Mouse (Mus musculus): ENCODE data around the gene Slc34a3. TPM values are rescaled to one million over a fixed set of nuclear protein-coding genes. Genes with fewer than 3 reads are reported as not detected.

The Slc34a3 gene
- polyA plus RNA-seq, 1 experiment from 2014 or later = not detected

DNA sequence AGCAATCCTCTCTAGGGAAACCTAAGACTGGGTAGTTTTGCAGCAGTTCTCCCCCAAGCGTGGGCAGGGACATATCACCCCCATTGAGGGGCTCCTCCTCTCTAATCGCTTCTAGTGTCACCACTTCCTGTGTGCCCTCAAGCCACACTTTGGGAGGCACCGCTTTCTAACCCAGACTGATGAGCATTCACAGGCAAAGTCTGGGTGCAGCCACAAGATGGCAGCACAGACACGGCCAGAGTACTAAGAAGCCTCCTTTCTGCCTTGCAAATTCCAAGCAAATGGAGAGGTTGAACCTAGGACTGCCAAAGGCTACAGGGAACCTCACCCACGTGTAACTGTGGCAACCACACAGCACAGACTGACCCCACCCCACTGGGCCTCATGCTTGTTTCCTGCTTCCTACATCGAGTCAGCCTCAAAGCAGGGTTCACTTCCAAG is 40.8 kb downstream of the Slc34a3 start:
- Histone ChIP-seq H3K9me3 (no peaks in the 10 kb centered on the region), H3K36me3 (no peaks in the 10 kb centered on the region; the same call in 1 of the 2 replicates), H3K27me3 (ENCODE audit: insufficient read depth, poor library complexity, severe bottlenecking) (peaks cover 32% of the 10 kb centered on the region), H3K27ac (no peak overlapping the region), H3K4me3 (no peak overlapping the region; the same call in 1 of the 2 replicates), H3K4me1 (peaks cover 48% of the 10 kb centered on the region)
- 3% methylated on average over 6 of the region's 6 CpGs for WGBS
- peak; percentile 91 for DNase-seq (ENCODE audit: low spot score)

DNA sequence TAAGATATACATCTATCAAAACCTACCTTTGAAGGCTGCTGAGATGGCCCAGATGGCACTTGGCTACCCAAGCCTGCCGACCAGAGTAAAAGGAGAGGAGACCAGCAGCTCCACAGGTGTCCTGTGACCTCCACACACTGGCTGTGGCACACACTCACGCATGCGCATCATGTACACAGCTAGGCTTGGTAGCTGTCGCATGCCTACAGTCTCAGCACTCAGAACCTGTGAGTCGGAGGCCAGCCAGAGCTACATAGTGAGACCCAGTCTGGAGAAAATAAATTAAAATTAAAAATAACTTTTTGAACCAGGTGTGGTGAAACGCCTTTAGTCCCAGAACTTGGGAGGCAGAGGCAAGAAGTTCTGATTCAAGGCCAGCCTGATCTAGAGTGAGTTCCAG is 46.3 kb downstream of the Slc34a3 start:
- Histone ChIP-seq H3K36me3 (no peaks in the 10 kb centered on the region), H3K27me3 (ENCODE audit: insufficient read depth, poor library complexity, severe bottlenecking) (peaks cover 39% of the 10 kb centered on the region), H3K9me3 (no peaks in the 10 kb centered on the region), H3K4me1 (peaks cover 12% of the 10 kb centered on the region), H3K4me3 (no peak overlapping the region), H3K27ac (no peak overlapping the region)
- 79% methylated on average over 6 of the region's 6 CpGs for WGBS
- no peak for DNase-seq (ENCODE audit: low spot score)

GRCm38 (mm10) chr2:25186575-25186930 is 47.6 kb downstream of the Slc34a3 start:
- H3K9me3 ChIP-seq = no peaks in the 10 kb centered on the region
- H3K4me1 ChIP-seq = peaks cover 19% of the 10 kb centered on the region
- peak overlapping the region; percentile 83; the same call in 1 of the 2 replicates for H3K27ac ChIP-seq
- DNase-seq (ENCODE audit: low spot score) = no peak
- peaks cover 45% of the 10 kb centered on the region for H3K27me3 ChIP-seq (ENCODE audit: insufficient read depth, poor library complexity, severe bottlenecking)
- H3K4me3 ChIP-seq = peak overlapping the region; percentile 70
- 29% methylated on average over 5 of the region's 5 CpGs for WGBS
- no peaks in the 10 kb centered on the region for H3K36me3 ChIP-seq

- WGBS = under 1% methylated on average over 64 of the region's 64 CpGs
- no peaks in the 10 kb centered on the region for H3K36me3 ChIP-seq
- H3K27me3 ChIP-seq (ENCODE audit: insufficient read depth, poor library complexity, severe bottlenecking) = peaks cover 51% of the 10 kb centered on the region
- peak; percentile 87 for DNase-seq (ENCODE audit: low spot score)
- H3K27ac ChIP-seq = peak overlapping the region; percentile 83
- peak overlapping the region; percentile 70 for H3K4me3 ChIP-seq
- H3K4me1 ChIP-seq = peaks cover 25% of the 10 kb centered on the region
- no peaks in the 10 kb centered on the region for H3K9me3 ChIP-seq
Observed at GRCm38 (mm10) chr2:25185625-25186574, 48.3 kb downstream of the Slc34a3 start.

- WGBS = 91% methylated on average over 7 of the region's 7 CpGs
Observed at GRCm38 (mm10) chr2:25184496-25184895, 49.7 kb downstream of the Slc34a3 start.

DNA sequence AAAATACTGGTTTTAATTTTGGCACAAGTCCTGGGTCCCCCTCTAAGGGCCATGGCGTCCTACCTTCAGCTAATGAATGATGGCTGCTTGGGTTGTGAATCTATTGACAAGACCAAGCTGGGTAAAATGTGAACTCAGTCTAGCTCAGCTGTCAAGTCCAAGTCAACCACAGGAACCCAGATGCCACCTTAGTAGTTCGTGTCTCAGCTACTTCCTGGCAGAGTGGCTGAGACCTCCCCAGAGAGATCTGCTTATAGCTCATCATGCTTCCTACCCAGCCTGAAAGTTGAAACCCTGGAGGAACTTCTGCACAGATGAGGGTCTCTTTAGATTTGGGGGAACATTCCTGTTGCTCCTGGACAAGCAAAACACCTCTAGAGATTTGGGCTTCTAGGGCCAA is 50.8 kb downstream of the Slc34a3 start:
- Histone ChIP-seq H3K27me3 (ENCODE audit: insufficient read depth, poor library complexity, severe bottlenecking) (peaks cover 73% of the 10 kb centered on the region), H3K36me3 (no peaks in the 10 kb centered on the region), H3K4me1 (peaks cover 38% of the 10 kb centered on the region), H3K9me3 (no peaks in the 10 kb centered on the region), H3K27ac (no peak overlapping the region), H3K4me3 (no peak overlapping the region)
- WGBS = 73% methylated on average over 2 of the region's 2 CpGs
- no peak for DNase-seq (ENCODE audit: low spot score)

More at GRCm38 (mm10) chr2:25184496-25184895, 49.7 kb downstream of the Slc34a3 start:
- Histone ChIP-seq H3K27me3 (ENCODE audit: insufficient read depth, poor library complexity, severe bottlenecking) (peaks cover 61% of the 10 kb centered on the region), H3K4me1 (peaks cover 32% of the 10 kb centered on the region), H3K4me3 (no peak overlapping the region), H3K27ac (no peak overlapping the region), H3K9me3 (no peaks in the 10 kb centered on the region), H3K36me3 (no peaks in the 10 kb centered on the region)
- no peak for DNase-seq (ENCODE audit: low spot score)

DNA sequence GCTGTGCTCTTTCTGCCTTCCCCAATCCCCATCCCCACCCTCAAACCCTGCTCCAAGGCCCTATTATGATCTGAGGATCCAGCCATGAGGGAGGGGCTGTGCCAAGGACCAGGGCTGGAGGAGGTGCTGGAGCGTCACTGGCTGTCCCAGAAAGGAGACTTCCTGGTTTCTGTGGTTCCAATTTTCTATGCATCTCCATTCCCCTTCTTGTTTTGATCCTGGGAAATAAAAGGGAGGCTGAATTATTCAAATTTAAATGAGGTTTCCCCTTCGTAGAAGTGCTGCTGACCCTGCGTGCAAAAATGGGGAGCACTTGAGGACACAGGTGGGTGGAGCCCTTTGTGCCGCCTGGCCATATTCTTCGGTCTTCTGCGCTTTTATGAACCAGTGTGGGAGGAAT is 51.5 kb downstream of the Slc34a3 start:
- peak overlapping the region; percentile 73; the same call in 1 of the 2 replicates for H3K4me3 ChIP-seq
- no peaks in the 10 kb centered on the region for H3K36me3 ChIP-seq
- no peak overlapping the region for H3K27ac ChIP-seq
- H3K9me3 ChIP-seq = no peaks in the 10 kb centered on the region
- H3K27me3 ChIP-seq (ENCODE audit: insufficient read depth, poor library complexity, severe bottlenecking) = peaks cover 79% of the 10 kb centered on the region
- WGBS = 25% methylated on average over 6 of the region's 6 CpGs
- peaks cover 45% of the 10 kb centered on the region for H3K4me1 ChIP-seq
- no peak for DNase-seq (ENCODE audit: low spot score)

DNA sequence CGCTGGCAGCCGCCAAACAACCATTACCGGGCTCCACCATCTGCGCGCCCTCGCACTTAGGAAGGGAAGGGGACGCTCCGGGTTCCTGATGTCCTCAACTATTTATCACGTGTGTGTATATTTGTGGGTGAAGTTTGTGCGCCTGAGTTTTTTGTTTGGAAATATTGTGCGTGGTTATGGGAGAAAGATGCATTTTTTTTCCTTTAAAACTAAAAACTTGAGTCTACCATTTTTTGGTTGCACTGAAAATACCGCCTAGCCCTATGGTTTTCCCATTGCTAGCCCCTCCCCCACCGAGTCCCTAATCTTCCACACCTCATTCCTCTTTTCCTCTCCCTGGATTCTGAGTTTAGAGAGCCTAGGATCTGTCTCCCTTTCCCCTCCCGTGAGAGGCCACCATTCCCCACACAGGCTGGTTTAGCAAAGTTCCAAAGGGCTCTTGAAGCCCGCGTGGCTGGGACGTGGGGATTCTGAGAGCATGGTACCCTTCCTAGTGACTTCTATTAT is 52.2 kb downstream of the Slc34a3 start:
- no peak for DNase-seq (ENCODE audit: low spot score)
- H3K4me1 ChIP-seq = peaks cover 52% of the 10 kb centered on the region
- peak overlapping the region; percentile 83 for H3K27ac ChIP-seq
- under 1% methylated on average over 17 of the region's 17 CpGs for WGBS
- H3K4me3 ChIP-seq = peak overlapping the region; percentile 73
- no peaks in the 10 kb centered on the region for H3K36me3 ChIP-seq
- no peaks in the 10 kb centered on the region for H3K9me3 ChIP-seq
- H3K27me3 ChIP-seq (ENCODE audit: insufficient read depth, poor library complexity, severe bottlenecking) = peaks cover 81% of the 10 kb centered on the region

DNA sequence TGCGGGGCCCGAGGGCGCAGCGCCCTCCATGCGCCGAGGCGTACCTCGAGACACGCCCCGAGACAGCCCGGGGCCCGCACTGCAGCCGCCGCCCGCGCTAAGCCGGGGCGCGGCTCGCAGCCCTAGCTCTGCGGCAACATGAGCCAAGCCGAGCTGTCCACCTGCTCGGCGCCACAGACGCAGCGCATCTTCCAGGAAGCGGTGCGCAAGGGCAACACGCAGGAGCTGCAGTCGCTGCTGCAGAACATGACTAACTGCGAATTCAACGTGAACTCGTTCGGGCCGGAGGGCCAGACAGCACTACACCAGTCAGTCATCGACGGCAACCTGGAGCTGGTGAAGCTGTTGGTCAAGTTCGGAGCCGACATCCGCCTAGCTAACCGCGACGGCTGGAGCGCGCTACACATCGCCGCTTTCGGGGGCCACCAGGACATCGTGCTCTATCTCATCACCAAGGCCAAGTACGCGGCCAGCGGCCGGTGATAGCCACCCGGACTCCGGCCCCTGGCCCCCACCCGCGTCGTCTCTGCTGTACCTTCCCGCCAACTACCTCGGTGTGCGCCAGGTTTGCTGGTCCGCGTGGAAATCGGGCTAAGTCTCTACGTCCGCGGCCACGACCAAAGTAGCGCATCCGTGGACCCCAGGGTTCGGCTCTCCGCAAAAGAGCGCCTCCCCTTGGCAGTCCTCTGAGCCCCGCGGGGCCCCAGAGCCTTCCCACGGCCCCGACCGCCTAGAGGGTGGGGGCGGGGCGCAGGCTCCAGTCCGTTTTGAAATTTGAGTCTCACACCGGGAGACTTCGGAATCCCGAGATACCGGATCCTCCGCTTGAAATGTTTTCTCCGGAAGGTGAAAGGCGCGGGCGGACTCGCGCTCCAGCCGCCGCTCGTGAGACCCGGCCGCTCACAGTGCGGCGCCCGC is 52.9 kb downstream of the Slc34a3 start:
- 0% methylated on average over 100 of the region's 100 CpGs for WGBS

DNA sequence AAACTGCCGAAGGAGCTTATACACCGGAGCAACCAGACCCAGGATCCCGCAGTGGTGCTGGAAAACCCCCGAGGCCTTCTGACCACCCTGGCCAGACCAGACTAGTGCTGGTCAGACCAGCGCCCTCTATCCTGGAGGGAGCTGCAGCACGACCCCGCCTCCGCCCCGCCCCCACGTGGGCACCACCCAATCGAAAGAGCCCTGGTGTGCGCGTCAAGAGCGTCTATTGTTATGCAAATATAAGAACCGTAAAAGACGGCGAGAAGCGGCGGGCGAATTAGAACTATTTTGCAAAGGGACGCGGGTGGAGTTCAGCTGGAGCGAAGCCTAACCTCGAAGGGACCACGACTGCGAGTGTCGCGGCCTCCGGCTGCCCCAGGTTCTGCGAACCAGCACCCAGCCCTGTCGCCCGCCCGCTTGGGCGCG is 53.7 kb downstream of the Slc34a3 start, which contains the start of gene Nrarp:
TSS of gene Nrarp (plus strand) at position 281 of the 426 bp plus-strand sequence.
- H3K27me3 ChIP-seq (ENCODE audit: insufficient read depth, poor library complexity, severe bottlenecking) = peaks cover 89% of the 10 kb centered on the region
- under 1% methylated on average over 35 of the region's 35 CpGs for WGBS
- H3K4me1 ChIP-seq = peaks cover 56% of the 10 kb centered on the region
- no peaks in the 10 kb centered on the region for H3K9me3 ChIP-seq
- H3K36me3 ChIP-seq = no peaks in the 10 kb centered on the region
- peak within 1 kb of the TSS; percentile 83 for H3K27ac ChIP-seq
- peak within 1 kb of the TSS; percentile 73 for H3K4me3 ChIP-seq
- peak; percentile 98 for DNase-seq (ENCODE audit: low spot score)

More for the DNA sequence above, 52.9 kb downstream of the Slc34a3 start:
- H3K27me3 ChIP-seq (ENCODE audit: insufficient read depth, poor library complexity, severe bottlenecking) = peaks cover 83% of the 10 kb centered on the region
- H3K4me1 ChIP-seq = peaks cover 58% of the 10 kb centered on the region
- no peaks in the 10 kb centered on the region for H3K9me3 ChIP-seq
- H3K4me3 ChIP-seq = peak overlapping the region; percentile 73
- DNase-seq (ENCODE audit: low spot score) = no peak
- H3K27ac ChIP-seq = peak overlapping the region; percentile 83
- H3K36me3 ChIP-seq = no peaks in the 10 kb centered on the region

DNA sequence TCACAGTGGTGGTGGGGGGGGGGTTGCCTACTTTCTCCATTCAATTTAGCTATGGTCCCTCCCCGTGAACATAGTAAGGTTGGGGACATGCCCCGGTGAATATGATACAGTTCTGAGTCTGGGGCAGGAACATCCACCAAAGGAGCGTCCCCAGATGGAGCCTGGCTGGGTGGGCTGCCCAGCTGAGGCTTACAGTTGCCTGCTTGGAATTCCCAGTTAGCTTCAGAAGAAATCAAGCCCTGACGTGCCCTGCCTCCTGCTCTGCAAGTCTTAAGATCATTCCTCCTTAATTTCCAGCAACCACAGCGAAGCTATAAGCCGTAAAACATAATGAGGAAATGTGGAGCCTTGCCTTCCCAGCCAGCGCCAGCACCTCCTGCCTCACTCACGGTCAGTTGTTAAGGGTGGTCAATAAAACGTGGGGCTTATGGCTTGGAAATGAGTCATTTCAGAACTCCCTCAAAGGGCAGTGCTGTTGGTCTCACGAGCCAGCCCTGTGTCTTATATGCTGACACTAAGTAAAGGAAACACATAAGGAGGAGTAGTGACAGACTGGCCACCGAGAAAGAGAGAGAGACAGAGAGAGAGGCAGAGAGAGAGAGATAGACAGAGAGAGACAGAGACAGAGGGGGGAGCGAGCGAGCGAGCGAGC is 54.5 kb downstream of the Slc34a3 start:
- Histone ChIP-seq H3K27me3 (ENCODE audit: insufficient read depth, poor library complexity, severe bottlenecking) (peaks cover 86% of the 10 kb centered on the region), H3K9me3 (no peaks in the 10 kb centered on the region), H3K27ac (peak overlapping the region; percentile 83; the same call in 1 of the 2 replicates), H3K4me1 (peaks cover 62% of the 10 kb centered on the region), H3K36me3 (no peaks in the 10 kb centered on the region), H3K4me3 (peak overlapping the region; percentile 73; the same call in 1 of the 2 replicates)
- 53% methylated on average over 15 of the region's 15 CpGs for WGBS
- no peak for DNase-seq (ENCODE audit: low spot score)

All from heart, embryonic 10.5 days (tissue).